Mouse (Mus musculus) heart, embryonic 14.5 days (tissue): ENCODE measurements around the gene Reep6. TPM values are rescaled to one million over a fixed set of nuclear protein-coding genes. Genes with fewer than 3 reads are reported as not detected.

Experiments used
- ATAC-seq: fragments of 200-750 bp; cut with Nextera tagmentation; 2 replicates; pipeline ENCODE4 v1.8.0; 2017; ENCODE audit warnings: low read depth, moderate TSS enrichment; ENCODE audit not compliant: insufficient number of reproducible peaks, insufficient read depth, low FRiP score
- H3K27ac ChIP-seq, 2 experiments: fragments of 200-500 bp in 1 of 2; fragments of 300-500 bp in 1 of 2; sonication (generic) in 1 of 2; replicated peaks in 1 of 2; 2 replicates each; pipeline ENCODE4 v1.5.1; 2012 to 2014; ENCODE audit warnings: low read depth in 2 of 2, low read length in 2 of 2, control low read depth in 1 of 2, mild to moderate bottlenecking in 1 of 2, mixed read lengths in 1 of 2; ENCODE audit not compliant: control insufficient read depth in 1 of 2, insufficient read depth in 1 of 2
- H3K27me3 ChIP-seq: fragments of 300-500 bp; sonication (generic); 2 replicates; pipeline ENCODE4 v1.6.1; 2014; ENCODE audit warnings: mild to moderate bottlenecking, low read length, control low read depth; ENCODE audit not compliant: control insufficient read depth, insufficient read depth
- H3K36me3 ChIP-seq: fragments of 300-500 bp; sonication (generic); 2 replicates; pipeline ENCODE4 v1.6.1; 2014; ENCODE audit warnings: mild to moderate bottlenecking, control low read depth, low read length, mixed read lengths; ENCODE audit not compliant: control insufficient read depth, insufficient read depth
- H3K4me1 ChIP-seq, 2 experiments: fragments of 200-500 bp in 1 of 2; fragments of 300-500 bp in 1 of 2; sonication (generic) in 1 of 2; 2 replicates each; pipeline ENCODE4 v1.6.1; 2012 to 2014; ENCODE audit warnings: low read length in 2 of 2, control low read depth in 1 of 2, mixed read lengths in 1 of 2; ENCODE audit not compliant: control insufficient read depth in 2 of 2, insufficient read depth in 2 of 2
- H3K4me2 ChIP-seq: fragments of 300-500 bp; sonication (generic); 2 replicates; pipeline ENCODE4 v1.6.1; 2014; ENCODE audit warnings: mild to moderate bottlenecking, low read length
- H3K4me3 ChIP-seq, 2 experiments: fragments of 200-500 bp in 1 of 2; fragments of 300-500 bp in 1 of 2; sonication (generic) in 1 of 2; 2 replicates each; pipeline ENCODE4 v1.5.1; 2012 to 2014; ENCODE audit warnings: low read length in 2 of 2, mild to moderate bottlenecking in 2 of 2, control low read depth in 1 of 2, low read depth in 1 of 2, moderate library complexity in 1 of 2; ENCODE audit not compliant: control insufficient read depth in 1 of 2, insufficient read depth in 1 of 2
- H3K9ac ChIP-seq: fragments of 300-500 bp; sonication (generic); 2 replicates; pipeline ENCODE4 v1.6.1; 2014; ENCODE audit warnings: mild to moderate bottlenecking, low read length
- H3K9me3 ChIP-seq: fragments of 300-500 bp; sonication (generic); 2 replicates; pipeline ENCODE4 v1.6.1; 2016; ENCODE audit warnings: low read length, control low read depth; ENCODE audit not compliant: control insufficient read depth
- WGBS: fragments of 180-500 bp; shearing (Covaris S2); extraction: QIAGEN DNeasy Blood & Tissue Kit; methylation state at CpG from one replicate; pipeline ENCODE4 v1.1.7; 2014; 5-methylcytosine and 5-hydroxymethylcytosine counted together
- polyA plus RNA-seq: library from polyadenylated mRNA; unstranded; fragments of >200 nt; fragmentation: Nextera tagmentation; extraction: Ambion mirVana; gene quantifications from 2 replicates; pipeline ENCODE4 v1.2.1, GENCODE M21; 2014

Gene Reep6
- polyA plus RNA-seq, 1 experiment from 2014 or later: 1.6 TPM

GRCm38 (mm10) chr10:80323261-80324119 is 6.3 kb upstream of the Reep6 start:
- peak overlapping the region; percentile 59 to 60 for H3K4me3 ChIP-seq
- H3K9me3 ChIP-seq: no peaks in the 10 kb centered on the region
- peak overlapping the region; percentile 72 for H3K9ac ChIP-seq
- peak overlapping the region; percentile 96 for H3K4me2 ChIP-seq
- peak; percentile 34 for ATAC-seq
- H3K36me3 ChIP-seq: peaks cover 7% of the 10 kb centered on the region; the same call in 1 of the 2 replicates
- H3K4me1 ChIP-seq: peaks cover 11 to 20% of the 10 kb centered on the region in 2 experiments
- WGBS: 2% methylated on average over 42 of the region's 46 CpGs
- H3K27me3 ChIP-seq: peaks cover 5% of the 10 kb centered on the region; the same call in 1 of the 2 replicates
- no peak overlapping the region for H3K27ac ChIP-seq

- Histone ChIP-seq H3K9me3 (no peaks in the 10 kb centered on the region), H3K27ac (no peak overlapping the region), H3K4me1 (peaks cover 13 to 21% of the 10 kb centered on the region in 2 experiments), H3K27me3 (peaks cover 5% of the 10 kb centered on the region; the same call in 1 of the 2 replicates), H3K4me2 (peak overlapping the region; percentile 96), H3K36me3 (no peaks in the 10 kb centered on the region), H3K4me3 (peak overlapping the region in 1 of 2 experiments; percentile 60; a peak in 1 of 4 replicates), H3K9ac (peak overlapping the region; percentile 72)
- 78% methylated on average over 17 of the region's 17 CpGs for WGBS
- ATAC-seq: no peak
These were observed 5.4 kb upstream of the Reep6 start for GRCm38 (mm10) chr10:80324120-80325037.

GRCm38 (mm10) chr10:80325045-80325444 is 4.7 kb upstream of the Reep6 start:
- Histone ChIP-seq H3K4me3 (no peak overlapping the region), H3K4me1 (peaks cover 10 to 21% of the 10 kb centered on the region in 2 experiments), H3K9ac (no peak overlapping the region), H3K9me3 (no peaks in the 10 kb centered on the region), H3K36me3 (no peaks in the 10 kb centered on the region), H3K27ac (no peak overlapping the region), H3K4me2 (no peak overlapping the region), H3K27me3 (peaks cover 5% of the 10 kb centered on the region; the same call in 1 of the 2 replicates)
- ATAC-seq: no peak
- 81% methylated on average over 21 of the region's 21 CpGs for WGBS

- ATAC-seq: no peak
- Histone ChIP-seq H3K27me3 (peaks cover 29% of the 10 kb centered on the region), H3K4me2 (peak overlapping the region; percentile 85), H3K4me3 (peak overlapping the region; percentile 43 to 51), H3K36me3 (no peaks in the 10 kb centered on the region), H3K9me3 (no peaks in the 10 kb centered on the region), H3K27ac (no peak overlapping the region), H3K4me1 (peaks cover 9 to 18% of the 10 kb centered on the region in 2 experiments; a peak in 3 of 4 replicates), H3K9ac (peak overlapping the region; percentile 61)
- under 1% methylated on average over 41 of the region's 41 CpGs for WGBS
These were observed 331 bp downstream of the Reep6 start for GRCm38 (mm10) chr10:80330084-80330483.

- Histone ChIP-seq H3K27me3 (peaks cover 35% of the 10 kb centered on the region), H3K9ac (no peak overlapping the region), H3K27ac (no peak overlapping the region), H3K4me1 (peaks cover 9 to 18% of the 10 kb centered on the region in 2 experiments; a peak in 3 of 4 replicates), H3K4me2 (peak overlapping the region; percentile 85; the same call in 1 of the 2 replicates), H3K36me3 (no peaks in the 10 kb centered on the region), H3K9me3 (no peaks in the 10 kb centered on the region), H3K4me3 (no peak overlapping the region)
- 51% methylated on average over 2 of the region's 2 CpGs for WGBS
- no peak for ATAC-seq
These were observed 1.1 kb downstream of the Reep6 start for GRCm38 (mm10) chr10:80330888-80331287.

- H3K27me3 ChIP-seq: peaks cover 41% of the 10 kb centered on the region
- no peak overlapping the region for H3K4me3 ChIP-seq
- no peak overlapping the region for H3K27ac ChIP-seq
- peaks cover 9 to 18% of the 10 kb centered on the region in 2 experiments; a peak in 3 of 4 replicates for H3K4me1 ChIP-seq
- H3K9me3 ChIP-seq: no peaks in the 10 kb centered on the region
- no peak for ATAC-seq
- WGBS: 53% methylated on average over 10 of the region's 10 CpGs
- no peak overlapping the region for H3K4me2 ChIP-seq
- H3K9ac ChIP-seq: no peak overlapping the region
- H3K36me3 ChIP-seq: no peaks in the 10 kb centered on the region
These were observed 2.1 kb downstream of the Reep6 start for GRCm38 (mm10) chr10:80331636-80332524.
